Mouse (Mus musculus) liver, embryonic 14.5 days (tissue): ENCODE measurements around the gene Tbc1d9.

Experiments
- CTCF ChIP-seq: IDR thresholded peaks from 2 replicates; pipeline ENCODE4 v1.5.1; 2016; ENCODE audit warnings: antibody characterized with exemption, low read depth, control low read depth
- EP300 ChIP-seq: IDR thresholded peaks from 2 replicates; pipeline ENCODE4 v1.6.1; 2016; ENCODE audit warnings: antibody characterized with exemption, low read depth

GRCm38 (mm10) chr8:83209581-83209980, 44.4 kb downstream of the Tbc1d9 start:
- no peak for TF ChIP-seq CTCF
- TF ChIP-seq EP300, result no peak
